Mouse (Mus musculus) liver, embryonic 11.5 days (tissue): ENCODE data around the gene Rsph6a. TPM values are rescaled to one million over a fixed set of nuclear protein-coding genes. Genes with fewer than 3 reads are reported as not detected.

ENCODE experiments used
- ATAC-seq: fragments of 200-750 bp; cut with Nextera tagmentation; replicated peaks from 2 replicates; pipeline ENCODE4 v1.8.0; 2017; ENCODE audit warnings: moderate number of reproducible peaks, mild to moderate bottlenecking, moderate TSS enrichment, moderate library complexity; ENCODE audit not compliant: low FRiP score
- DNase-seq: peaks from one replicate; pipeline ENCODE4 v3.0.0-alpha.2; 2017; ENCODE audit warnings: low spot score
- H3K27ac ChIP-seq: fragments of 300-500 bp; sonication (generic); 2 replicates; pipeline ENCODE4 v1.5.1; 2014; ENCODE audit warnings: mild to moderate bottlenecking, low read depth, low read length, control low read depth
- H3K27me3 ChIP-seq: fragments of 300-500 bp; sonication (generic); replicated peaks from 2 replicates; pipeline ENCODE4 v1.6.1; 2014; ENCODE audit warnings: low read length, mixed read lengths; ENCODE audit not compliant: control insufficient read depth, insufficient read depth
- H3K36me3 ChIP-seq: fragments of 300-500 bp; sonication (generic); 2 replicates; pipeline ENCODE4 v1.6.1; 2014; ENCODE audit warnings: mild to moderate bottlenecking, low read length, moderate library complexity, mixed read lengths; ENCODE audit not compliant: control insufficient read depth, insufficient read depth
- H3K4me1 ChIP-seq: fragments of 300-500 bp; sonication (generic); replicated peaks from 2 replicates; pipeline ENCODE4 v1.6.1; 2014; ENCODE audit warnings: low read length, mixed read lengths; ENCODE audit not compliant: control insufficient read depth, insufficient read depth
- H3K4me2 ChIP-seq: fragments of 300-500 bp; sonication (generic); 2 replicates; pipeline ENCODE4 v1.6.1; 2014; ENCODE audit warnings: mild to moderate bottlenecking, control low read depth, moderate library complexity
- H3K4me3 ChIP-seq: fragments of 300-500 bp; sonication (generic); 2 replicates; pipeline ENCODE4 v1.5.1; 2014; ENCODE audit warnings: low read depth, low read length, control low read depth
- H3K9ac ChIP-seq: fragments of 300-500 bp; sonication (generic); 2 replicates; pipeline ENCODE4 v1.6.1; 2014; ENCODE audit warnings: low read depth, low read length, control low read depth
- H3K9me3 ChIP-seq: fragments of 300-500 bp; sonication (generic); 2 replicates; pipeline ENCODE4 v1.6.1; 2016; ENCODE audit warnings: low read length, inconsistent platforms, mixed read lengths; ENCODE audit not compliant: control insufficient read depth
- WGBS: fragments of 180-500 bp; shearing (Covaris S2); extraction: QIAGEN DNeasy Blood & Tissue Kit; methylation state at CpG from one replicate; pipeline ENCODE4 v1.1.7; 2014; 5-methylcytosine and 5-hydroxymethylcytosine counted together
- polyA plus RNA-seq: library from polyadenylated mRNA; unstranded; fragments of >200 nt; fragmentation: Nextera tagmentation; extraction: Ambion mirVana; gene quantifications from 2 replicates; pipeline ENCODE4 v1.2.1, GENCODE M21; 2014

Gene Rsph6a
- polyA plus RNA-seq, 1 experiment from 2014 or later = not detected

- Histone ChIP-seq H3K9ac (no peak overlapping the region), H3K9me3 (no peaks in the 10 kb centered on the region), H3K27ac (no peak overlapping the region), H3K36me3 (peaks cover 19% of the 10 kb centered on the region), H3K4me3 (0 out of 2 replicates have a peak overlapping the region, but pooled peaks have one; percentile 24), H3K4me2 (peak overlapping the region; percentile 60; the same call in 1 of the 2 replicates), H3K27me3 (peaks cover 46% of the 10 kb centered on the region), H3K4me1 (peaks cover 39% of the 10 kb centered on the region)
- DNase-seq (no peak), ATAC-seq (no peak)
- 59% methylated on average over 18 of the region's 18 CpGs for WGBS
These were observed 32.3 kb downstream of the Rsph6a start for GRCm38 (mm10) chr7:19086760-19087159.

GRCm38 (mm10) chr7:19088813-19089212 lies 34.3 kb downstream of the Rsph6a start:
- 31% methylated on average over 10 of the region's 10 CpGs for WGBS
- Histone ChIP-seq H3K27me3 (peaks cover 49% of the 10 kb centered on the region), H3K27ac (no peak overlapping the region), H3K4me3 (no peak overlapping the region), H3K4me1 (peaks cover 39% of the 10 kb centered on the region), H3K9me3 (no peaks in the 10 kb centered on the region), H3K9ac (no peak overlapping the region), H3K36me3 (peaks cover 8% of the 10 kb centered on the region; the same call in 1 of the 2 replicates), H3K4me2 (no peak overlapping the region)
- DNase-seq (peak; percentile 69), ATAC-seq (no peak)

GRCm38 (mm10) chr7:19091913-19092312 lies 37.4 kb downstream of the Rsph6a start:
- DNase-seq (no peak), ATAC-seq (no peak)
- H3K9me3 ChIP-seq = no peaks in the 10 kb centered on the region
- WGBS = 28% methylated on average over 17 of the region's 17 CpGs
- H3K9ac ChIP-seq = no peak overlapping the region
- peaks cover 10% of the 10 kb centered on the region; the same call in 1 of the 2 replicates for H3K36me3 ChIP-seq
- no peak overlapping the region for H3K27ac ChIP-seq
- H3K27me3 ChIP-seq = peaks cover 63% of the 10 kb centered on the region
- H3K4me3 ChIP-seq = peak overlapping the region; percentile 66
- peak overlapping the region; percentile 95 for H3K4me2 ChIP-seq
- peaks cover 32% of the 10 kb centered on the region for H3K4me1 ChIP-seq

GRCm38 (mm10) chr7:19092381-19093173 lies 38.1 kb downstream of the Rsph6a start:
- ATAC-seq (peak; percentile 37), DNase-seq (peak; percentile 72)
- H3K27me3 ChIP-seq = peaks cover 63% of the 10 kb centered on the region

GRCm38 (mm10) chr7:19093174-19093521 lies 38.7 kb downstream of the Rsph6a start:
- Histone ChIP-seq H3K4me1 (peaks cover 38% of the 10 kb centered on the region), H3K27me3 (peaks cover 65% of the 10 kb centered on the region)
- DNase-seq = peak; percentile 86

More at GRCm38 (mm10) chr7:19092381-19093173, 38.1 kb downstream of the Rsph6a start:
- H3K9ac ChIP-seq = peak overlapping the region; percentile 63
- H3K27ac ChIP-seq = peak overlapping the region; percentile 60; the same call in 1 of the 2 replicates
- H3K9me3 ChIP-seq = no peaks in the 10 kb centered on the region
- peaks cover 38% of the 10 kb centered on the region for H3K4me1 ChIP-seq
- H3K36me3 ChIP-seq = peaks cover 8% of the 10 kb centered on the region; the same call in 1 of the 2 replicates
- peak overlapping the region; percentile 66 for H3K4me3 ChIP-seq
- 7% methylated on average over 38 of the region's 38 CpGs for WGBS
- H3K4me2 ChIP-seq = peak overlapping the region; percentile 95

GRCm38 (mm10) chr7:19093537-19094385 lies 39.3 kb downstream of the Rsph6a start:
- Histone ChIP-seq H3K4me2 (peak overlapping the region; percentile 95), H3K4me1 (peaks cover 35% of the 10 kb centered on the region), H3K9me3 (no peaks in the 10 kb centered on the region), H3K36me3 (peaks cover 8% of the 10 kb centered on the region; the same call in 1 of the 2 replicates), H3K27ac (peak overlapping the region; percentile 83), H3K27me3 (peaks cover 67% of the 10 kb centered on the region), H3K9ac (peak overlapping the region; percentile 76), H3K4me3 (peak overlapping the region; percentile 66)
- WGBS = under 1% methylated on average over 45 of the region's 45 CpGs
- peak; percentile 95 for DNase-seq
- peak; percentile 84 for ATAC-seq

More at GRCm38 (mm10) chr7:19093174-19093521, 38.7 kb downstream of the Rsph6a start:
- peaks cover 8% of the 10 kb centered on the region; the same call in 1 of the 2 replicates for H3K36me3 ChIP-seq
- WGBS = 2% methylated on average over 15 of the region's 15 CpGs
- H3K4me2 ChIP-seq = peak overlapping the region; percentile 95
- peak overlapping the region; percentile 66 for H3K4me3 ChIP-seq
- peak; percentile 73 for ATAC-seq
- peak overlapping the region; percentile 63 for H3K9ac ChIP-seq
- H3K27ac ChIP-seq = peak overlapping the region; percentile 60; the same call in 1 of the 2 replicates
- H3K9me3 ChIP-seq = no peaks in the 10 kb centered on the region

GRCm38 (mm10) chr7:19094471-19094825 lies 40.0 kb downstream of the Rsph6a start, which contains the start of gene Six5:
Gene Six5, plus strand, starts transcription at chr7:19094594.
- Histone ChIP-seq H3K4me2 (peak within 1 kb of the TSS; percentile 95), H3K9ac (peak within 1 kb of the TSS; percentile 76), H3K36me3 (peaks cover 8% of the 10 kb centered on the region; the same call in 1 of the 2 replicates), H3K27me3 (peaks cover 72% of the 10 kb centered on the region), H3K4me3 (peak within 1 kb of the TSS; percentile 66), H3K4me1 (peaks cover 35% of the 10 kb centered on the region), H3K9me3 (no peaks in the 10 kb centered on the region), H3K27ac (peak within 1 kb of the TSS; percentile 83)
- DNase-seq (no peak), ATAC-seq (no peak)
- 1% methylated on average over 29 of the region's 36 CpGs for WGBS
